Mouse (Mus musculus) forebrain, embryonic 12.5 days (tissue): Measurements from ENCODE around the gene Hmcn2. TPM values are rescaled to one million over a fixed set of nuclear protein-coding genes. Genes with fewer than 3 reads are reported as not detected.

ENCODE experiments used
- ATAC-seq: fragments of 200-750 bp; cut with Nextera tagmentation; 2 replicates; pipeline ENCODE4 v1.8.0; 2017; ENCODE audit warnings: moderate TSS enrichment; ENCODE audit not compliant: low FRiP score
- H3K27ac ChIP-seq: fragments of 300-500 bp; sonication (generic); 2 replicates; pipeline ENCODE4 v1.5.1; 2016; ENCODE audit warnings: mild to moderate bottlenecking
- H3K27me3 ChIP-seq: fragments of 300-500 bp; sonication (generic); 2 replicates; pipeline ENCODE4 v1.6.1; 2016; ENCODE audit warnings: mild to moderate bottlenecking
- H3K36me3 ChIP-seq: fragments of 300-500 bp; sonication (generic); replicated peaks from 2 replicates; pipeline ENCODE4 v1.6.1; 2016; ENCODE audit warnings: mild to moderate bottlenecking
- H3K4me1 ChIP-seq: fragments of 300-500 bp; sonication (generic); 2 replicates; pipeline ENCODE4 v1.6.1; 2016
- H3K4me2 ChIP-seq: fragments of 300-500 bp; sonication (generic); 2 replicates; pipeline ENCODE4 v1.6.1; 2016; ENCODE audit warnings: mild to moderate bottlenecking, moderate library complexity
- H3K4me3 ChIP-seq: fragments of 300-500 bp; sonication (generic); replicated peaks from 2 replicates; pipeline ENCODE4 v1.5.1; 2016; ENCODE audit warnings: mild to moderate bottlenecking
- H3K9ac ChIP-seq: fragments of 300-500 bp; sonication (generic); 2 replicates; pipeline ENCODE4 v1.6.1; 2016; ENCODE audit warnings: mild to moderate bottlenecking
- H3K9me3 ChIP-seq: fragments of 300-500 bp; sonication (generic); 2 replicates; pipeline ENCODE4 v1.6.1; 2016
- WGBS: fragments of 180-500 bp; shearing (Covaris S2); methylation state at CpG from one replicate; pipeline ENCODE4 v1.1.7; 2016; 5-methylcytosine and 5-hydroxymethylcytosine counted together
- polyA plus RNA-seq: library from polyadenylated mRNA; unstranded; fragments of >200 nt; fragmentation: Nextera tagmentation; extraction: Ambion mirVana; gene quantifications from 2 replicates; pipeline ENCODE4 v1.2.1, GENCODE M21; 2016

Hmcn2 gene
- polyA plus RNA-seq, 1 experiment from 2014 or later, result 0.08 TPM

DNA sequence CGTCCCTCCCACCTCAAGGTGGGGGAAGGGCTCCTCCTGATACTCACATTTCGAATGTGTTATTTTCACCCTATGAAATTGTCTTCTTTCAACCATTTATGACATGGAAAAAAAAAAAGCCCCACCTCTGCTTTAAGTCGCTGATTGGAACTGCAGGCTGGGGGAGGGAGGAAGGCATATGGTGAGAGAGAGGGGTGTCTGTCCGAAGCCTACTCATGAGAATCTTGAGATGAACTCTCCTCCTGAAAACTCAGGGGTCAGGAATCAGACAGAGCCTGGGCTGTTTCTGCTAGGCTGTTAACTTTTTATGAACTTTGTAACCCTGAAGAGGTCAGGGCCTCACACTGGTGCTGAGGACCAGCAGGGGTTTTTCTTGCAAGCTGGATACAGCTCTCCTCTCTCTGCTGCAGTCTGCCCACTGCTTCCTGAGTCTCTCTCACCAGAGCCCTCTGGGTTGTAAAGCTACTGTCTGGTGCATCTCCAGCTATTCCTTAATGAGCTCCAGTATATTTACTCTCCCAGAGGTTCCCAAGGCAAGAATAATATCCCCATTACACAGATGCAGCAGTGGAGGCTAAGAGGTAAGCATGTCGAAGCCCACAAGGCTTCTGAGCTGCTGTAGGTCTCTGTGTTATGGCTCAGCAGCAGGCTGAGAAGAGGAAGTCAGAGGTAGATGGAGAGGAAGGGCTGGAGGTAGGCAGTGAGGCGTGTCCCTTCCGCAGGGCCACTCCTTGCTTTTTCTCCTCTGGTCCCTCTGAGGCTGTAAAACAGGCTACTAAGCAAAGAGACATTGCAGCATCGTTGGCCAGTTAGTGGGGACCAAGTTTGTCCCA, 149.7 kb downstream of the Hmcn2 start:
- H3K4me2 ChIP-seq, result no peak overlapping the region
- peaks cover 71% of the 10 kb centered on the region for H3K27me3 ChIP-seq
- no peak overlapping the region for H3K9ac ChIP-seq
- H3K4me3 ChIP-seq, result no peak overlapping the region
- H3K27ac ChIP-seq, result no peak overlapping the region
- 60% methylated on average over 8 of the region's 8 CpGs for WGBS
- H3K9me3 ChIP-seq, result no peaks in the 10 kb centered on the region
- no peaks in the 10 kb centered on the region for H3K36me3 ChIP-seq
- no peak for ATAC-seq
- H3K4me1 ChIP-seq, result peaks cover 6% of the 10 kb centered on the region; the same call in 1 of the 2 replicates

DNA sequence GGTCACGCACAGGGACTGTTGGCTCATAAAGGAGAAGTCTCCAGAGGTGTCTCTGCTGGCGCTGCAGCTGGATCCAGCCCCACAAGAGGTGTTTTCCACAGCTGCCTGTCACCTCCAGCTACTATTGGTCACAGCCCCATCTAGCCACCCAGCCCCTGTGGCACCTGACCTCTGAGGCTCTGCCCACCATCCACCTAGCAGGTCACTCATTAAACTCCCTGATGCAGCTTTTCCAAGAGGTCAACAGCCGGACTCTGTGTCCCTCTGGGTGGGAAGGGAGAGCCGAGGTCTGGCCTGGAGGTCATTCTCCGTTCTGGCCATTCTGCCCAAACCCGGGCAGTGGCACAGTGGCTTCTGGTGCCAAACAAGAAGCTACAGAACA, 150.3 kb downstream of the Hmcn2 start:
- ATAC-seq, result no peak
- WGBS, result 78% methylated on average over 6 of the region's 6 CpGs
- Histone ChIP-seq H3K27me3 (peaks cover 71% of the 10 kb centered on the region), H3K36me3 (no peaks in the 10 kb centered on the region), H3K4me2 (no peak overlapping the region), H3K4me3 (no peak overlapping the region), H3K9me3 (no peaks in the 10 kb centered on the region), H3K9ac (no peak overlapping the region), H3K4me1 (peaks cover 10% of the 10 kb centered on the region), H3K27ac (no peak overlapping the region)

DNA sequence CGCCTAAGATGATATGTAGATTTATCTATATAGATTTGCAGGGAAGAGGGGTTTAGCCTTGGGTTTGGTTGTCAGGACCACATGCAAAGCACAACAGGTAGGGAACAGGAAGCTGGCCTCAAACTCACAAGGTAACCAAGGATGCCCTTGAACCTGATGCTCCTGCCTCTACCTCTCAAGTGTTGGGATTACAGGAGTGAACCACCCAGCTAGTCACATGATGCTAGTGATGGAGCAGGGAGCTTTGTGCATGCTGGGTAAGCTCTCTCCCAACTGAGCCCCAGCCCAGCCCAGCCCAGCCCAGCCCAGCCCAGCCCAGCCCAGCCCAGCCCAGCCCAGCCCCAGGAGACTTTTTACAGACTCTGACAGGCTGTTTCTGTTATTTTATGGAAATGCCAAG, 153.2 kb downstream of the Hmcn2 start:
- Histone ChIP-seq H3K36me3 (no peaks in the 10 kb centered on the region), H3K9me3 (no peaks in the 10 kb centered on the region), H3K4me1 (peaks cover 17% of the 10 kb centered on the region), H3K4me2 (no peak overlapping the region), H3K9ac (no peak overlapping the region), H3K4me3 (no peak overlapping the region), H3K27ac (no peak overlapping the region), H3K27me3 (peaks cover 73% of the 10 kb centered on the region)
- no peak for ATAC-seq
- 68% methylated on average over 1 of the region's 1 CpGs for WGBS

DNA sequence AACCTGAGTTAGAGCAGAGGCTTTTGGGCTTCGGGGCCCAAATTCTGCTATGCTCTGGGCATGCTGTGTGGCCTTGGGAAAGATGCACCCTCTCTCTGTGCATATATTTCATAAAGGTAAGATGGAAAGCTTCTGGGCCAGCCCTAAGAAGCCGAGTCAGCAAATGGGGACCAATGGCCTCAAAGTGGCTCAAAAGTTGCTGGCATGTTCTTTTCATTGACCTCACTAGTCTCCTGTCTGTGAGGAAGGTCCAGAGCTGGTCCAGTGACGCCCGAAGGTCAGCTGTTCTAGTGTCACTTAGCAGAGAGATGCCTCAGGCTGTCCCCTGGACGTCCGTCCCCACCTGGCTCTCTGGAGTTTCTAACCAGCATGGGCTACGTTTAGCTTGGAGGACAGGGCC, 154.6 kb downstream of the Hmcn2 start:
- Histone ChIP-seq H3K27ac (no peak overlapping the region), H3K9me3 (no peaks in the 10 kb centered on the region), H3K4me1 (peaks cover 17% of the 10 kb centered on the region), H3K36me3 (no peaks in the 10 kb centered on the region), H3K4me3 (no peak overlapping the region), H3K27me3 (peaks cover 64% of the 10 kb centered on the region), H3K9ac (no peak overlapping the region), H3K4me2 (no peak overlapping the region)
- no peak for ATAC-seq
- 72% methylated on average over 7 of the region's 7 CpGs for WGBS

DNA sequence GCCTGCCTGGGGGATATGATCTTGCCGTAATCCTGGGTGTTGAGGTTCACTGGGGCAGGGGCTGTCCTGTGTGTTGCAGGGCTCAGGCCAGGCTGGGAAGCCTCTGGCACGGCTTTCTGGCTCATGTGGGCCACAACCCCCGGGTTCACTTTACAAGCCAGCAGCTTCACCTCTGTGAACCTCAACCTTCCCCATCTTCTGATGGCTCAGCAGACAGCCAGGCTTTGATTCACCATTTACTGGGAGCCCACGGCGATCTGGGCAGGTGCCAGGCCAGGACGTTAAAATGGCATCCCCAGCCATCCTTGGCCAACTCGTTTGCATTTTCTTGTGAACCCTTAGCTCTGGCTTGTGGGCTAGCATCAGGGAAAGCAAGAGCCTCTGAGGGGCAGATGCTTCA, 155.3 kb downstream of the Hmcn2 start:
- Histone ChIP-seq H3K27ac (no peak overlapping the region), H3K27me3 (peaks cover 58% of the 10 kb centered on the region), H3K36me3 (no peaks in the 10 kb centered on the region), H3K4me2 (peak overlapping the region; percentile 89), H3K9me3 (no peaks in the 10 kb centered on the region), H3K9ac (peak overlapping the region; percentile 50; the same call in 1 of the 2 replicates), H3K4me3 (peak overlapping the region; percentile 46), H3K4me1 (peaks cover 17% of the 10 kb centered on the region)
- 26% methylated on average over 7 of the region's 7 CpGs for WGBS
- no peak for ATAC-seq

DNA sequence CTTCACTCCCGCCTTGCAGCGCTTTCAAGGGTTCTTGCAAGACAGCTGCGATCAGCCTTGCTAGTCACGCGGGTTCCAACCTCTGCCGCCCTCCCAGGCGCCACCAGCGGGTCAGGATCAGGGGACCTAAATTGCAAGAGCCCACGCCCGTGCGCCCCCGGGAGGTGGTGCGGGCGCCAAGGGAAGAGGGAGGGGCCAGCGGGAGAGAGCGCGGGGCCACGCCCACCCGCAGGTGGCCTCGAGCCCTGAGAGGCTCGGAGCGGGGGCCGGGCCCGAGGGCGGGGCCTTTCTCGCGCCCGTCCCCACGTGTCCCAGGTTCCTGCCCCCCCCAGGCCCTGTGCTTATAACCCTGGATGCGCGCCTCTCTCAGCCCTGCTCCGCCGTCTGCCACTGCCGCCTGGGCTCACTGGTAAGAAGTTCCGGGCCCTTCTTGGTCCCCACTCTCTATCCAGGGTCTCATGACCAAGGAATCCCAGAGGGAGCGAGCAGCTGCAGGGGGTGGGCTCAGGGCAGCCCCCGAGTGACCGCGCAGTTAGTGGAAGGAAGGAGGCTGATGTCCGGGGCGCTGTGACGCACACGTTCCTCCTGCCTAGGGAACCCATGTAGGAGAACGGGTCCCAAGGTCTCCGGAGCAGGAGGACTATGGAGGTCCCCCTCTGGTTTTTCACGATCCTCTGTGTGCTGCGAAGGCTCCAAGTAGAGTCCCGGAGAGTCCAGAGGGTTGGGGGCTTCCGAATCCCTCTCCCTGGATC, 155.9 kb downstream of the Hmcn2 start, which contains the start of gene Ass1:
TSS of gene Ass1 (plus strand) at position 277 of the 752 bp plus-strand sequence.
- H3K4me1 ChIP-seq, result peaks cover 23% of the 10 kb centered on the region
- peak within 1 kb of the TSS; percentile 50; the same call in 1 of the 2 replicates for H3K9ac ChIP-seq
- peak within 1 kb of the TSS; percentile 46 for H3K4me3 ChIP-seq
- H3K4me2 ChIP-seq, result peak within 1 kb of the TSS; percentile 89
- peaks cover 55% of the 10 kb centered on the region for H3K27me3 ChIP-seq
- no peaks in the 10 kb centered on the region for H3K36me3 ChIP-seq
- H3K27ac ChIP-seq, result no peak within 1 kb of the TSS
- H3K9me3 ChIP-seq, result no peaks in the 10 kb centered on the region
- ATAC-seq, result peak; percentile 33; the same call in 1 of the 2 replicates
- under 1% methylated on average over 48 of the region's 49 CpGs for WGBS

DNA sequence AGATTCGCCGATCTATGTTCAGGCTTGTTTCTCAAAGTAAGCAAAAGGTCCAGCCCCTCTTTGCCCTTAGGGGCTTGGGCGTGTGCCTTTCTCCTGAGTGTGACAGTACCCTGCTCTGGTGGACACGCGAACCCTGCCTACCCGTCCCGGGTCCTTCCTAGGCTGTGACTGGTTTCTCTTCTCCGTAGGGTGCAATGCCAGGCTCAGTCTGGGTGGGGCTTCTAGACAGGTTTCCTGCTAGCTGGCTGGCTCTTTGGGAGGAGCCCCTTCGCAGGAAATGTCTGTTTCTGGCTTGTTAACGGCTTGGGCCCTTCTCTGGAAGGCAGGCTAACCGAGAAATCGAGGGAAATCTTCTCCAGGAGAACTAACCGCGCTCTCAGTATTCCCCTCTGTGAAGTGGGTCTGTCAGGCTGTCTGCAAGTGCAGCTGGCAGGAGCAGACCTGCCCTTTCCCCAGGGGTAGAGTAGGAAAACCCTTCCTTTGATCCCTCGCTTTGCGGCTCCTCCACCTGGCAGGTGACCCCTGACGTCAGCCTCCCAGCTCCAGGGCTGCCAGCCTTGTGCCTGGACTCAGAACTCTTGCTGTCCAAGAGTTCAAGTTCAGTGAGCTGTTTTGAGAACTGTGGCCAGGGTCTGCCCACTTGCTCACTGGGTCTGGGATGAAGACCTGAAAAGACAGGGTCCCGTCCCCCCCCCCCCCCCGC, 156.6 kb downstream of the Hmcn2 start:
- 0 out of 2 replicates have a peak overlapping the region, but pooled peaks have one; percentile 50 for H3K9ac ChIP-seq

DNA sequence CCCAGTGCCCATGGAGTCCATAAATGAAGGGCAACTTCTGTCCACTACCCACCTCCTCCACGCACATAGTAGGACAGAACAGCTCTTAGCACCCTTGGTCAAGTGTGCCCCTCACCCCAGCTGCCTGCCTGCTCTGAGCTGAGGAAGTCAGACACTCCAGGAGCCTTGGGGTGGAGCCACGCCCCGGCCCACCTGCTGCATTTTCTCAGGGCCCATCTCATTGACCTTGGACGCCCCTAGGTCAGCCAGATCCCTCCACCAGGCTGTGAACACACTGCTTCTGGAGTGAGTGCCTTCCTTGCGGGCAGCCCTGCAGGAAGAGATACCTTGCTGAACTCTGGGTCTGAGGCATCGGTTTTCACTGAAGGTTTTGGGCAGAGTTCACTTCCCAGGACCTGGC, 157.4 kb downstream of the Hmcn2 start:
- H3K27ac ChIP-seq, result no peak overlapping the region
- no peaks in the 10 kb centered on the region for H3K36me3 ChIP-seq
- no peak overlapping the region for H3K9ac ChIP-seq
- H3K4me2 ChIP-seq, result no peak overlapping the region
- peaks cover 58% of the 10 kb centered on the region for H3K27me3 ChIP-seq
- no peaks in the 10 kb centered on the region for H3K9me3 ChIP-seq
- WGBS, result 48% methylated on average over 5 of the region's 6 CpGs
- ATAC-seq, result no peak
- H3K4me3 ChIP-seq, result no peak overlapping the region
- H3K4me1 ChIP-seq, result peaks cover 29% of the 10 kb centered on the region

More for the DNA sequence above, 156.6 kb downstream of the Hmcn2 start:
- H3K4me1 ChIP-seq, result peaks cover 23% of the 10 kb centered on the region
- peak overlapping the region; percentile 46 for H3K4me3 ChIP-seq
- WGBS, result 13% methylated on average over 19 of the region's 19 CpGs
- H3K27me3 ChIP-seq, result peaks cover 55% of the 10 kb centered on the region
- peak overlapping the region; percentile 89 for H3K4me2 ChIP-seq
- no peaks in the 10 kb centered on the region for H3K36me3 ChIP-seq
- H3K27ac ChIP-seq, result no peak overlapping the region
- no peak for ATAC-seq
- H3K9me3 ChIP-seq, result no peaks in the 10 kb centered on the region

DNA sequence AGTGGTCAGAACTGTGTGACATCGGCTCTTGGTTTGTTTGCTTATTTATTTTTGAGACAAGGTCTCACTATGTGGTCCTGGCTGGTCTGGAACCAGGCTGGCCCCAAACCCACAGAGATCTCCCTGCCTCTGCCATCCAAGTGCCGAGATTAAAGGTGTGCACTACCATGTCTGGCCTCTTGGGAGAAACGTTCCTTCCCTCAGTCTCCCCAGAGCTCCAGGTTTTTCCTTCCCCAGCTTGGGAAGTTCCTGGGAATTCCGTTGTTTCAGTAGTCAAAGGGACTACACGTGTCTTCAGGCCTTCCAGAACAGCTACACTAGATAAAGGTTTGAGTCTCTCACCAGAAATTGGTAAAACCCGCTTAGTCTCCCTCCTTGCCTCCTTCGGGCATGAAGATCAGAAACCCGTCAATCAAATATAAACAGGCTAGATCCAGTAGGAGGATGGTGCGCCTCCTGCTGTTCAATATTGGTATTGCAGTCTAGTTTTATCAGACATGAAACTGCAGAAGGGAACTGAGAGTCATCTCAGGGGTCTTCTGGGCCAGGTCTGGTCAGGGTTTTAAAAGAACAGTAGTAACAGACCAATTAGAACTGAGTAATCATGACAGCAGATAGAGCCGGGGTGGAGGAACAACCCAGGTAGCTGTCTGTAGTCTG, 158.3 kb downstream of the Hmcn2 start:
- no peak overlapping the region for H3K27ac ChIP-seq
- H3K27me3 ChIP-seq, result peaks cover 55% of the 10 kb centered on the region
- H3K9ac ChIP-seq, result no peak overlapping the region
- no peaks in the 10 kb centered on the region for H3K36me3 ChIP-seq
- H3K4me2 ChIP-seq, result no peak overlapping the region
- 46% methylated on average over 10 of the region's 10 CpGs for WGBS
- H3K4me3 ChIP-seq, result no peak overlapping the region
- H3K9me3 ChIP-seq, result no peaks in the 10 kb centered on the region
- no peak for ATAC-seq
- H3K4me1 ChIP-seq, result peaks cover 30% of the 10 kb centered on the region

DNA sequence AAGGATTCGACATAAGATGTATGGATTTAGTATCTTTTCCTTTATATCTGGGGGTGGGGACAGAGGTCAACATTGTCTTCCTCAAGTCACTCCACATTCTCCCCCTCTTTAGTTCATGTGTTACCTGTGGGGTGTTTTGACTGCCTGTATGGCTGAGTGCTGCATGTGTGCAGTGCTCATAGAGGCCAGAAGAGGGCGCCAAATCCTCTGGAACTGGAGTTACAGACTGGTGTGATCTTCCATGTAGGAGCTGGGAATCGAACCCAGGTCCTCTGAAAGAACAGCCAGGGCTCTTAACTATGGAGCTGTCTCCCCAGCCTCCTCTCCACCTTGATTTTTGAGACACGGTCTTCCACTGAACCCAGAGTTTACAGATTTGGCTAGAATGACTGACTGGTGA, 159.7 kb downstream of the Hmcn2 start:
- Histone ChIP-seq H3K27ac (no peak overlapping the region), H3K9ac (no peak overlapping the region), H3K36me3 (no peaks in the 10 kb centered on the region), H3K9me3 (no peaks in the 10 kb centered on the region), H3K4me2 (no peak overlapping the region), H3K27me3 (peaks cover 49% of the 10 kb centered on the region), H3K4me3 (no peak overlapping the region), H3K4me1 (peaks cover 30% of the 10 kb centered on the region)
- ATAC-seq, result no peak
- WGBS, result 68% methylated on average over 4 of the region's 4 CpGs

DNA sequence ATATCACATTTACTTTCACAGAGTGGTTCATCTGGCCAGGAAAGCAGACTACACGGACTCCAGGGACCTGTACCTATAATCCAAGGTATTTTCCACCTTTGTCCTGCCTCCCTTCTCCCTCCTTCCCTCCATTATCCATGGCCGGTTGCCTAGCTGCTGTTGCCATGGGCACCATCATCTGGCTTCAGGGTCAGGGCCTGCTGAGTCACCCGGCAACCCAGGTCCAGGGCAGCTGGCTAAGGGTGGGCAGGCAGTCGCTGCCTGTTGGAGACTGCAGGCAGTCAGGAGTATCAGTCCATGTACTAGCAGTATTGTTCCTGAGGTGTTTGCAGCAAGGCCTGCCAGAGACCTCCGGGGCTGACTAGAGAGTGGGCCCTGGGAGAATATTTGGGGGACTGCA, 160.5 kb downstream of the Hmcn2 start:
- Histone ChIP-seq H3K4me2 (no peak overlapping the region), H3K4me3 (no peak overlapping the region), H3K27ac (no peak overlapping the region), H3K36me3 (no peaks in the 10 kb centered on the region), H3K4me1 (peaks cover 25% of the 10 kb centered on the region), H3K9me3 (no peaks in the 10 kb centered on the region), H3K9ac (no peak overlapping the region), H3K27me3 (peaks cover 49% of the 10 kb centered on the region)
- no peak for ATAC-seq
- WGBS, result 62% methylated on average over 5 of the region's 5 CpGs
